Mouse (Mus musculus) spleen, adult 2 months (tissue): Measurements from ENCODE around the gene Dab2.

ENCODE experiments used
- CTCF ChIP-seq: fragments of 200-500 bp; IDR thresholded peaks from 2 replicates; pipeline ENCODE4 v1.5.1; 2011; ENCODE audit warnings: mild to moderate bottlenecking, inconsistent platforms; ENCODE audit not compliant: insufficient read depth, insufficient read length, insufficient replicate concordance; ENCODE audit errors: extremely low read depth
- POLR2A ChIP-seq: fragments of 200-500 bp; IDR thresholded peaks from 2 replicates; pipeline ENCODE4 v1.6.1; 2011; ENCODE audit warnings: low read depth, low read length, inconsistent platforms

- TF ChIP-seq POLR2A (no peak), CTCF (no peak)
Observed at GRCm38 (mm10) chr15:6320501-6320900, 20.9 kb downstream of the Dab2 start.
